Mouse (Mus musculus) hindbrain, embryonic 16.5 days (tissue): ENCODE results near the gene Per1. TPM values are rescaled to one million over a fixed set of nuclear protein-coding genes. Genes with fewer than 3 reads are reported as not detected.
A peak's percentile ranks its signal among the peaks of the same experiment; 100 is the strongest.

Source experiments
- ATAC-seq: fragments of 200-750 bp; cut with Nextera tagmentation; 2 replicates; pipeline ENCODE4 v1.8.0; 2017; ENCODE audit warnings: moderate TSS enrichment, moderate library complexity
- H3K27ac ChIP-seq: fragments of 300-500 bp; sonication (generic); 2 replicates; pipeline ENCODE4 v1.5.1; 2014; ENCODE audit warnings: low read depth, mild to moderate bottlenecking, control low read depth, low read length, moderate library complexity
- H3K27me3 ChIP-seq: fragments of 300-500 bp; sonication (generic); replicated peaks from 2 replicates; pipeline ENCODE4 v1.6.1; 2014; ENCODE audit warnings: low read length; ENCODE audit not compliant: control insufficient read depth, insufficient read depth
- H3K36me3 ChIP-seq: fragments of 300-500 bp; sonication (generic); 2 replicates; pipeline ENCODE4 v1.6.1; 2014; ENCODE audit warnings: mild to moderate bottlenecking, low read length, moderate library complexity, mixed read lengths; ENCODE audit not compliant: control insufficient read depth, insufficient read depth
- H3K4me1 ChIP-seq: fragments of 300-500 bp; sonication (generic); 2 replicates; pipeline ENCODE4 v1.6.1; 2014; ENCODE audit warnings: low read depth, low read length; ENCODE audit not compliant: control insufficient read depth, insufficient read depth
- H3K4me2 ChIP-seq: fragments of 300-500 bp; sonication (generic); 2 replicates; pipeline ENCODE4 v1.6.1; 2014; ENCODE audit warnings: mild to moderate bottlenecking, low read length, control low read depth, moderate library complexity
- H3K4me3 ChIP-seq: fragments of 300-500 bp; sonication (generic); 2 replicates; pipeline ENCODE4 v1.5.1; 2014; ENCODE audit warnings: mild to moderate bottlenecking, low read length, control low read depth, moderate library complexity
- H3K9ac ChIP-seq: fragments of 300-500 bp; sonication (generic); 2 replicates; pipeline ENCODE4 v1.6.1; 2014; ENCODE audit warnings: low read depth, mild to moderate bottlenecking, control low read depth, low read length, moderate library complexity
- H3K9me3 ChIP-seq: fragments of 300-500 bp; sonication (generic); 2 replicates; pipeline ENCODE4 v1.6.1; 2014; ENCODE audit warnings: mild to moderate bottlenecking, low read length, moderate library complexity; ENCODE audit not compliant: control insufficient read depth
- WGBS: fragments of 180-500 bp; shearing (Covaris S2); extraction: QIAGEN DNeasy Blood & Tissue Kit; methylation state at CpG from one replicate; pipeline ENCODE4 v1.1.7; 2014; 5-methylcytosine and 5-hydroxymethylcytosine counted together
- polyA plus RNA-seq: library from polyadenylated mRNA; unstranded; fragments of >200 nt; fragmentation: Nextera tagmentation; extraction: Ambion mirVana; gene quantifications from 2 replicates; pipeline ENCODE4 v1.2.1, GENCODE M21; 2015

Per1 gene
- polyA plus RNA-seq, 1 experiment from 2014 or later, result 11.1 TPM

GRCm38 (mm10) chr11:69121741-69122335, 26.8 kb downstream of the Per1 start:
- under 1% methylated on average over 30 of the region's 32 CpGs for WGBS
- H3K4me1 ChIP-seq, result peaks cover 17% of the 10 kb centered on the region
- ATAC-seq, result no peak

GRCm38 (mm10) chr11:69122336-69122951, 27.4 kb downstream of the Per1 start, which contains the start of gene 9130213A22Rik:
9130213A22Rik (minus strand) TSS chr11:69122589.
- H3K4me1 ChIP-seq, result peaks cover 14% of the 10 kb centered on the region
- H3K9ac ChIP-seq, result peak within 1 kb of the TSS; percentile 84
- H3K4me3 ChIP-seq, result peak within 1 kb of the TSS; percentile 88
- H3K27me3 ChIP-seq, result no peaks in the 10 kb centered on the region
- H3K27ac ChIP-seq, result peak within 1 kb of the TSS; percentile 79
- under 1% methylated on average over 44 of the region's 66 CpGs for WGBS
- H3K4me2 ChIP-seq, result peak within 1 kb of the TSS; percentile 92
- no peaks in the 10 kb centered on the region for H3K36me3 ChIP-seq
- ATAC-seq, result peak; percentile 70
- H3K9me3 ChIP-seq, result no peaks in the 10 kb centered on the region

More at GRCm38 (mm10) chr11:69121741-69122335, 26.8 kb downstream of the Per1 start:
- Histone ChIP-seq H3K27ac (peak overlapping the region; percentile 79), H3K9me3 (no peaks in the 10 kb centered on the region), H3K9ac (peak overlapping the region; percentile 84), H3K36me3 (no peaks in the 10 kb centered on the region), H3K4me3 (peak overlapping the region; percentile 88), H3K4me2 (peak overlapping the region; percentile 92), H3K27me3 (no peaks in the 10 kb centered on the region)

- peak; percentile 7 for ATAC-seq
- Histone ChIP-seq H3K4me3 (peak overlapping the region; percentile 88), H3K27me3 (no peaks in the 10 kb centered on the region)
Observed at GRCm38 (mm10) chr11:69123056-69123692, 28.2 kb downstream of the Per1 start.

GRCm38 (mm10) chr11:69123693-69124497, 28.9 kb downstream of the Per1 start:
- H3K27ac ChIP-seq, result peak overlapping the region; percentile 85
- peak overlapping the region; percentile 88 for H3K4me3 ChIP-seq
- H3K9ac ChIP-seq, result peak overlapping the region; percentile 64
- H3K9me3 ChIP-seq, result no peaks in the 10 kb centered on the region
- peak overlapping the region; percentile 92 for H3K4me2 ChIP-seq
- no peaks in the 10 kb centered on the region for H3K27me3 ChIP-seq
- H3K4me1 ChIP-seq, result peaks cover 13% of the 10 kb centered on the region
- H3K36me3 ChIP-seq, result no peaks in the 10 kb centered on the region
- under 1% methylated on average over 31 of the region's 31 CpGs for WGBS
- peak; percentile 75 for ATAC-seq

More at GRCm38 (mm10) chr11:69123056-69123692, 28.2 kb downstream of the Per1 start:
- Histone ChIP-seq H3K36me3 (no peaks in the 10 kb centered on the region), H3K9me3 (no peaks in the 10 kb centered on the region), H3K4me2 (peak overlapping the region; percentile 92), H3K27ac (peak overlapping the region; percentile 79), H3K4me1 (peaks cover 14% of the 10 kb centered on the region), H3K9ac (peak overlapping the region; percentile 84)
- WGBS, result under 1% methylated on average over 29 of the region's 29 CpGs

GRCm38 (mm10) chr11:69124498-69124847, 29.5 kb downstream of the Per1 start:
- WGBS, result 0% methylated on average over 3 of the region's 3 CpGs
- Histone ChIP-seq H3K9me3 (no peaks in the 10 kb centered on the region), H3K36me3 (no peaks in the 10 kb centered on the region), H3K27ac (no peak overlapping the region), H3K9ac (no peak overlapping the region), H3K4me1 (peaks cover 10% of the 10 kb centered on the region), H3K27me3 (no peaks in the 10 kb centered on the region), H3K4me3 (peak overlapping the region; percentile 88), H3K4me2 (no peak overlapping the region)
- peak; percentile 34 for ATAC-seq

GRCm38 (mm10) chr11:69125041-69125851, 30.2 kb downstream of the Per1 start:
- Histone ChIP-seq H3K9ac (peak overlapping the region; percentile 55), H3K4me1 (peaks cover 7% of the 10 kb centered on the region), H3K4me3 (peak overlapping the region; percentile 47), H3K9me3 (no peaks in the 10 kb centered on the region), H3K36me3 (no peaks in the 10 kb centered on the region), H3K27me3 (no peaks in the 10 kb centered on the region), H3K4me2 (peak overlapping the region; percentile 59), H3K27ac (peak overlapping the region; percentile 49)
- under 1% methylated on average over 24 of the region's 24 CpGs for WGBS
- ATAC-seq, result peak; percentile 53

- Histone ChIP-seq H3K4me3 (peak within 1 kb of the TSS; percentile 47), H3K27me3 (no peaks in the 10 kb centered on the region), H3K4me1 (peaks cover 2% of the 10 kb centered on the region), H3K9ac (peak within 1 kb of the TSS; percentile 55), H3K9me3 (no peaks in the 10 kb centered on the region), H3K27ac (peak within 1 kb of the TSS; percentile 49), H3K36me3 (no peaks in the 10 kb centered on the region), H3K4me2 (peak within 1 kb of the TSS; percentile 59)
- no peak for ATAC-seq
- WGBS, result 1% methylated on average over 3 of the region's 3 CpGs
Observed at GRCm38 (mm10) chr11:69125852-69125918, 30.7 kb downstream of the Per1 start, which contains the start of gene Aloxe3. Aloxe3 (plus strand) TSS chr11:69125896.

GRCm38 (mm10) chr11:69125919-69126705, 31.1 kb downstream of the Per1 start:
- Histone ChIP-seq H3K4me1 (no peaks in the 10 kb centered on the region), H3K36me3 (no peaks in the 10 kb centered on the region), H3K9me3 (no peaks in the 10 kb centered on the region), H3K27me3 (no peaks in the 10 kb centered on the region), H3K4me3 (peak overlapping the region; percentile 47), H3K9ac (peak overlapping the region; percentile 55), H3K27ac (peak overlapping the region; percentile 49), H3K4me2 (peak overlapping the region; percentile 59)
- no peak for ATAC-seq
- 8% methylated on average over 20 of the region's 20 CpGs for WGBS
